Mouse (Mus musculus): ENCODE results near the gene Serhl. TPM values are rescaled to one million over a fixed set of nuclear protein-coding genes. Genes with fewer than 3 reads are reported as not detected.
A peak's percentile ranks its signal among the peaks of the same experiment; 100 is the strongest.
"Not testable (repeated sequence)": the region's sequence is repeated elsewhere in the genome, so short reads cannot be mapped to it uniquely, and the experiment has no call there.

Serhl gene
- polyA plus RNA-seq, 1 experiment from 2014 or later, result 83.5 TPM

DNA sequence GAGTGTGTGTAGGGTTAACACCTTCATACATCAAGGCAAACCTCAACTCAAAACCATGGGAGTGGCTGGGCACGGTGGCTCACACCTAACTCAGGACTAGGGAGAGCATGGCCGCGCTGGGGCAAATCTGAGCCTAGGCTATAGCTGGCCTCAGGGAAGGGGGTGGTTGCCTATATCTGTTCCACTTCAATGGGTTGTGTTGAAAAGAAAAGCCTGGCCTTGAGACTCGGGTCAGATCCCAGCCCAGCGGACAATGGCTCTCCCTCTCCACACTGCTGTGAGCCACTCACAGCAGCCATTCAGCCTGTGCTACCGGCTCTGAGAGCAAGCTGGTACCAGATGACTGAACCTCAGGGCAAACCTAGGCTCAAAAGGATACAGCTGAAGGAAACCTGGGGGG lies 25.8 kb downstream of the Serhl start:
- ATAC-seq (replicated peaks; ENCODE audit: low FRiP score, low read depth) (no peak), DNase-seq (ENCODE audit: low spot score) (no peak)
- Histone ChIP-seq H3K4me2 (ENCODE audit: low read length) (no peak overlapping the region), H3K27me3 (ENCODE audit: insufficient read depth, low read length) (no peaks in the 10 kb centered on the region), H3K4me1 (replicated peaks; ENCODE audit: insufficient read depth, low read length) (peaks cover 7% of the 10 kb centered on the region; the same call in 1 of the 2 replicates), H3K27ac (no peak overlapping the region), H3K9ac (ENCODE audit: low read depth, low read length) (no peak overlapping the region), H3K9me3 (replicated peaks; ENCODE audit: low read length) (no peaks in the 10 kb centered on the region), H3K36me3 (ENCODE audit: insufficient read depth, low read length) (peaks cover 23% of the 10 kb centered on the region), H3K4me3 (replicated peaks; ENCODE audit: low read depth, low read length) (no peak overlapping the region)
- TF ChIP-seq CTCF (IDR thresholded peaks at IDR 0.05; ENCODE audit: low read depth), result no peak
- WGBS, result 69% methylated on average over 6 of the region's 6 CpGs

- no peak overlapping the region for H3K27ac ChIP-seq
- H3K4me2 ChIP-seq (ENCODE audit: low read length), result no peak overlapping the region
- H3K36me3 ChIP-seq (ENCODE audit: insufficient read depth, low read length), result peaks cover 23% of the 10 kb centered on the region
- peak; percentile 68 for TF ChIP-seq CTCF (IDR thresholded peaks at IDR 0.05; ENCODE audit: low read depth)
- H3K9me3 ChIP-seq (replicated peaks; ENCODE audit: low read length), result no peaks in the 10 kb centered on the region
- DNase-seq (ENCODE audit: low spot score), result peak; percentile 67
- no peak for ATAC-seq (replicated peaks; ENCODE audit: low FRiP score, low read depth)
- no peaks in the 10 kb centered on the region for H3K27me3 ChIP-seq (ENCODE audit: insufficient read depth, low read length)
- no peak overlapping the region for H3K9ac ChIP-seq (ENCODE audit: low read depth, low read length)
- peaks cover 4% of the 10 kb centered on the region; the same call in 1 of the 2 replicates for H3K4me1 ChIP-seq (replicated peaks; ENCODE audit: insufficient read depth, low read length)
- H3K4me3 ChIP-seq (replicated peaks; ENCODE audit: low read depth, low read length), result no peak overlapping the region
- WGBS, result 63% methylated on average over 7 of the region's 7 CpGs
Observed at GRCm38 (mm10) chr15:83118360-83118759, 29.1 kb downstream of the Serhl start.

DNA sequence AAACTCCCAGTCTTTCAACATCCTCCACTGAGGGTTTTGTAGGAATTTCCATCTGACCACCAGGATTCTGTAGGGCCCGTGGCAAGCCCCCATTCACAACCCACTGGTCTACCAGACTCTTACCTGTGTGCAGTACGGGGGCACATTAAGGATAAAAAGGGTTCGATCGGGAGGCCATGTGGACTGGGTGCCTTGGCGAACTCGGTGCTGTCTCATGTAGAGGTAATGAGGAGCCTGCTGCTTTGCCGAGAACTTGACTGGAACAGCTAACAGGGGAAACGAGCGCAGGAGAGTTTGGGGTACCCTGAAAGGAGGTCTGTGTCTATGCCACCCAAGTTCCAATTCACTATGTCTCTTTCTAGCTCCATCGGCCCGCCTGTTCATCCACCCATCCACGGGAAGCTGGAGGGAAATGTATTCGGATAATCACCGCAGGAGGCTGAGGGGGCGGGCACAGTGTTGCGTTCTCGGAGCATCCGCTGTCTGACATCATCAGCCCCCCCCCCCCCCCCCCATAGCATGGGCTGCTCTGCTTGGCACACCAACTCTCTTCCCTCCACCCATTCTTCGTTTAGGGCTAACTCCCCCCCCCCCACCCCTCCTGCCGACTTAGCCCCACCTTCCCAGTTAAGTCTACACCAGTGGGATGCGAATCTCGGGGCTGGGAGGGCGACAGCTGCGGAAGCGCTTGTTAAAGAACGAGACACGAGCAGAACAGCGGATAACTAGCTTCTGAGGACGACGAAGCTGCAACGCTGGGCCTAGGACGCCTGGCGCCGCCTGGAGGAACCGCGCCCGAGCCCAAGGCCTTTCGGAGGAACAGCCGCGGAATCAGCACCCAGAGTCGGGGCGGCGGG lies 32.6 kb downstream of the Serhl start:
- peak; percentile 33 for TF ChIP-seq CTCF (IDR thresholded peaks at IDR 0.05; ENCODE audit: low read depth)
- peaks cover 33% of the 10 kb centered on the region for H3K36me3 ChIP-seq (ENCODE audit: insufficient read depth, low read length)
- H3K27me3 ChIP-seq (ENCODE audit: insufficient read depth, low read length), result no peaks in the 10 kb centered on the region
- WGBS, result 3% methylated on average over 43 of the region's 43 CpGs
- peak overlapping the region; percentile 84 for H3K4me2 ChIP-seq (ENCODE audit: low read length)
- H3K4me1 ChIP-seq (replicated peaks; ENCODE audit: insufficient read depth, low read length), result peaks cover 4% of the 10 kb centered on the region; the same call in 1 of the 2 replicates
- H3K9ac ChIP-seq (ENCODE audit: low read depth, low read length), result peak overlapping the region; percentile 63
- H3K4me3 ChIP-seq (replicated peaks; ENCODE audit: low read depth, low read length), result peak overlapping the region; percentile 91
- ATAC-seq (replicated peaks; ENCODE audit: low FRiP score, low read depth) (peak; percentile 15; the same call in 1 of the 2 replicates), DNase-seq (ENCODE audit: low spot score) (peak; percentile 63)
- H3K9me3 ChIP-seq (replicated peaks; ENCODE audit: low read length), result no peaks in the 10 kb centered on the region
- peak overlapping the region; percentile 82 for H3K27ac ChIP-seq

DNA sequence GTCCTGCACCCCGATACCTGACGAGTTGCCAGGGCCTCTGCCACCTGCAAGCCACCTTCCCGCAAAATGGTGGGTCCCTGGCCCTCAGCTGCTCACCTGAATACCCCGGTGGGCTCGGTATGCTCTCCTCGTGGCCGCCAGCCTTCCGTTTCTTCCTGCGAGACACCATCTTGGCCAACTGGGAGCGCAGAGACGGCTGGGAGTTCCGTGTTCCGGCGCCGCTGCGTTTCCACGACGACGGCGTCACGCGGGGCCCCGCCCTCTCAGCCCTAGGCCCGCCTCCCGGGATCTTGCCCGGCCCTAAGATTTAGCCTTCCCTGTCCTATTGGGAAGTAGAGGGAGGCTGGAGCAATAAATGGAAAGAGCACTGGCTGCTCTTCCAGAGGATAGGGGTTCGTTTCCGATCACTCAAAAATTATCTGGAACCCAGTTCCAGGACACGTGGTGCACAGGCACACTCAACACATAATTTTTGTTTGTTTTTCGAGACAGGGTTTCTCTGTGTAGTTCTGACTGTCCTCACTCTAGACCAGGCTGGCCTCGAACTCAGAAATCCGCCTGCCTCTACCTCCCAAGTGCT lies 33.4 kb downstream of the Serhl start, which contains the start of gene Rrp7a:
Rrp7a (minus strand) TSS at position 236 of the 580 bp plus-strand sequence.
- H3K27me3 ChIP-seq (ENCODE audit: insufficient read depth, low read length), result no peaks in the 10 kb centered on the region
- H3K4me1 ChIP-seq (replicated peaks; ENCODE audit: insufficient read depth, low read length), result peaks cover 4% of the 10 kb centered on the region; the same call in 1 of the 2 replicates
- peak; percentile 89 for ATAC-seq (replicated peaks; ENCODE audit: low FRiP score, low read depth)
- TF ChIP-seq CTCF (IDR thresholded peaks at IDR 0.05; ENCODE audit: low read depth), result no peak
- peaks cover 32% of the 10 kb centered on the region for H3K36me3 ChIP-seq (ENCODE audit: insufficient read depth, low read length)
- WGBS, result 9% methylated on average over 32 of the region's 32 CpGs
- peak; percentile 93 for DNase-seq (ENCODE audit: low spot score)
- peak within 1 kb of the TSS; percentile 84 for H3K4me2 ChIP-seq (ENCODE audit: low read length)
- no peaks in the 10 kb centered on the region for H3K9me3 ChIP-seq (replicated peaks; ENCODE audit: low read length)
- peak within 1 kb of the TSS; percentile 63 for H3K9ac ChIP-seq (ENCODE audit: low read depth, low read length)
- peak within 1 kb of the TSS; percentile 82 for H3K27ac ChIP-seq
- peak within 1 kb of the TSS; percentile 91 for H3K4me3 ChIP-seq (replicated peaks; ENCODE audit: low read depth, low read length)

DNA sequence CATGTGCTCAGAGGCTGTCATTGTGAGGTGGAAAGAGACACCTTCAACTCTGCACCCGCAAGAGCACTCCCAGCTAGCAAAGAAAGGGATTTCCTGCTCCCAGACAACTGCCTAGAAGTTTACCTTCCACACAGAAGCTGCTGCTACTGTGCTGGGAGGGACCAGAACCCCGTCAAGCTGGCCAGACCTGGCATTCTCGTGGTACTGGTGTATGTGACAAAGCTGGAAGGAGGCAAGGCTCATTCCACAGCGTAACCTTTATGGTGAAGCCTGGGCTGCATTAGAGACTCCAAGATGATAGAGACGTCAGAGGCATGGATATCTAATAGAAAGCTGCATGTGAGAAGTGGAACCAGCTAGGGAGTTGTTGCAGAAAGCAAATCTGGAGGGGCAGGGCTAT lies 35.3 kb downstream of the Serhl start:
- Histone ChIP-seq H3K4me3 (replicated peaks; ENCODE audit: low read depth, low read length) (no peak overlapping the region), H3K36me3 (ENCODE audit: insufficient read depth, low read length) (peaks cover 36% of the 10 kb centered on the region), H3K27ac (no peak overlapping the region), H3K9me3 (replicated peaks; ENCODE audit: low read length) (no peaks in the 10 kb centered on the region), H3K9ac (ENCODE audit: low read depth, low read length) (no peak overlapping the region), H3K4me1 (replicated peaks; ENCODE audit: insufficient read depth, low read length) (peaks cover 4% of the 10 kb centered on the region; the same call in 1 of the 2 replicates), H3K27me3 (ENCODE audit: insufficient read depth, low read length) (no peaks in the 10 kb centered on the region), H3K4me2 (ENCODE audit: low read length) (no peak overlapping the region)
- DNase-seq (ENCODE audit: low spot score) (no peak), ATAC-seq (replicated peaks; ENCODE audit: low FRiP score, low read depth) (no peak)
- WGBS, result 65% methylated on average over 5 of the region's 5 CpGs
- no peak for TF ChIP-seq CTCF (IDR thresholded peaks at IDR 0.05; ENCODE audit: low read depth)

- H3K9me3 ChIP-seq (replicated peaks; ENCODE audit: low read length), result no peaks in the 10 kb centered on the region
- no peak overlapping the region for H3K9ac ChIP-seq (ENCODE audit: low read depth, low read length)
- no peak overlapping the region for H3K4me3 ChIP-seq (replicated peaks; ENCODE audit: low read depth, low read length)
- no peak overlapping the region for H3K4me2 ChIP-seq (ENCODE audit: low read length)
- no peaks in the 10 kb centered on the region for H3K27me3 ChIP-seq (ENCODE audit: insufficient read depth, low read length)
- no peak overlapping the region for H3K27ac ChIP-seq
- H3K4me1 ChIP-seq (replicated peaks; ENCODE audit: insufficient read depth, low read length), result peaks cover 2% of the 10 kb centered on the region; the same call in 1 of the 2 replicates
- no peak for ATAC-seq (replicated peaks; ENCODE audit: low FRiP score, low read depth)
- 95% methylated on average over 9 of the region's 9 CpGs for WGBS
- DNase-seq (ENCODE audit: low spot score), result no peak
- H3K36me3 ChIP-seq (ENCODE audit: insufficient read depth, low read length), result peaks cover 55% of the 10 kb centered on the region
- TF ChIP-seq CTCF (IDR thresholded peaks at IDR 0.05; ENCODE audit: low read depth), result no peak
Observed at GRCm38 (mm10) chr15:83126582-83126981, 37.3 kb downstream of the Serhl start.

- not testable (repeated sequence) for H3K9me3 ChIP-seq (replicated peaks; ENCODE audit: low read length); ATAC-seq (replicated peaks; ENCODE audit: low FRiP score, low read depth); H3K9ac ChIP-seq (ENCODE audit: low read depth, low read length); H3K27me3 ChIP-seq (ENCODE audit: insufficient read depth, low read length); H3K4me1 ChIP-seq (replicated peaks; ENCODE audit: insufficient read depth, low read length); DNase-seq (ENCODE audit: low spot score); H3K4me3 ChIP-seq (replicated peaks; ENCODE audit: low read depth, low read length); H3K4me2 ChIP-seq (ENCODE audit: low read length); H3K27ac ChIP-seq
- H3K36me3 ChIP-seq (ENCODE audit: insufficient read depth, low read length), result peaks cover 60% of the 10 kb centered on the region
- WGBS, result 80% methylated on average over 3 of the region's 3 CpGs
Observed at GRCm38 (mm10) chr15:83127037-83127436, 37.7 kb downstream of the Serhl start.
